Mouse (Mus musculus): ENCODE results near the gene Sdhc.

GRCm38 (mm10) chr1:171090761-171091160 is 59.6 kb downstream of the Sdhc start:
- TF ChIP-seq CTCF (IDR thresholded peaks at IDR 0.05; ENCODE audit: low read depth, low read length) (no peak), POLR2A (IDR thresholded peaks at IDR 0.05; ENCODE audit: extremely low read depth, insufficient read depth, low read length) (no peak)
